Mouse (Mus musculus) erythroblast, embryonic 14.5 days (primary cell): ENCODE data around the gene Zfp462.

ENCODE experiments used
- GATA1 ChIP-seq: IDR thresholded peaks from 2 replicates; pipeline ENCODE4 v1.6.1; 2012; ENCODE audit warnings: low read length, inconsistent platforms, mixed read lengths
- TAL1 ChIP-seq: IDR thresholded peaks from 3 replicates; pipeline ENCODE4 v1.6.1; 2012; ENCODE audit warnings: low read length, inconsistent platforms, mixed read lengths

DNA sequence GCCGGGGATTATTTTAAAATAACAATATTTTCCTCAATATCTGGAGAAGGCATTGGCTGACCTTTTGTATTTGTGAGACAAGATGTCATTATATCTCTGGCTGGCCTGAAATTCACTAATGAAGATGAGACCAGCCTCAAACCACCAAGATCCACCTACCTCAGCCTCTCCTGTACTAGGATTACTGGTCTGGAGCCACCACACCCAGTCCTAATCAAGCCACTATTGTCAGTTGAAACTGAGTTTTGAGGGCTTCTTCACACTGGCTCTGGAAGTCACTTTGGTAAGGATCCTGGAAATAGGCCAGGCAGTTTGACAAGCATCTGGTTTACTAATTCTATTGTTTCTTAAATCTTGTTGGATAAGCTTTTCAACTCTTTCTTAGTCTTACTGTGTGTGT is 43.1 kb downstream of the Zfp462 start:
- TF ChIP-seq GATA1 = no peak
- no peak for TF ChIP-seq TAL1
